Mouse (Mus musculus) hindbrain, embryonic 10.5 days (tissue): ENCODE measurements around the gene Tex9. TPM values are rescaled to one million over a fixed set of nuclear protein-coding genes. Genes with fewer than 3 reads are reported as not detected.
A peak's percentile ranks its signal among the peaks of the same experiment; 100 is the strongest.

Experiments
- DNase-seq: peaks from one replicate; pipeline ENCODE4 v3.0.0-alpha.2; 2017; ENCODE audit warnings: low spot score
- H3K27ac ChIP-seq: fragments of 300-500 bp; sonication (generic); 2 replicates; pipeline ENCODE4 v1.5.1; 2016; ENCODE audit warnings: mild to moderate bottlenecking, moderate library complexity
- H3K27me3 ChIP-seq: fragments of 300-500 bp; sonication (generic); 2 replicates; pipeline ENCODE4 v1.6.1; 2016; ENCODE audit warnings: mild to moderate bottlenecking; ENCODE audit not compliant: poor library complexity, insufficient read depth, severe bottlenecking
- H3K36me3 ChIP-seq: fragments of 300-500 bp; sonication (generic); 2 replicates; pipeline ENCODE4 v1.6.1; 2016; ENCODE audit warnings: mild to moderate bottlenecking, moderate library complexity
- H3K4me1 ChIP-seq: fragments of 300-500 bp; sonication (generic); replicated peaks from 2 replicates; pipeline ENCODE4 v1.6.1; 2016; ENCODE audit warnings: mild to moderate bottlenecking
- H3K4me3 ChIP-seq: fragments of 300-500 bp; sonication (generic); 2 replicates; pipeline ENCODE4 v1.5.1; 2016; ENCODE audit warnings: mild to moderate bottlenecking, moderate library complexity
- H3K9me3 ChIP-seq: fragments of 300-500 bp; sonication (generic); 2 replicates; pipeline ENCODE4 v1.6.1; 2016; ENCODE audit warnings: mild to moderate bottlenecking, moderate library complexity
- WGBS: fragments of 180-500 bp; shearing (Covaris S2); methylation state at CpG from one replicate; pipeline ENCODE4 v1.1.7; 2016; 5-methylcytosine and 5-hydroxymethylcytosine counted together
- polyA plus RNA-seq: library from polyadenylated mRNA; unstranded; fragments of >200 nt; fragmentation: Nextera tagmentation; extraction: Ambion mirVana; gene quantifications from 2 replicates; pipeline ENCODE4 v1.2.1, GENCODE M21; 2016

The Tex9 gene
- polyA plus RNA-seq, 1 experiment from 2014 or later, result 47.0 TPM

DNA sequence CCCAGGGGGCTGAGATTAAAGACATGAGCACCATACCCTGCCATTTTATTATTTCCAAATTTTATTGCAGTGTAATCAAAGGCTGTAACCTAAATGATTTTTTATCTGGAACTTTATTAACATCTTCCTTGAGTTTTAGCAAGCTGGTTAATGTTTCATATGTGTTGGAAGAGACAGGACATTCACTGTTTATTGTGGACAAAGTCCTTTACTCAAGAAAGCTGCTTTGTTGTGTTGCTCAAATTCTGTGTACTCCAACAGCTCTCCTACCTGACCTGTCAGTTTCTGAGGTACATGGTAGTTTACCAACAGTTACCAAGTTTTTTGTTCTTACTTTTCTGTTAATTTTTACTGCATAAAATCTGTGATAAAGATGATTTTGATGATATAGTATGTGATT, 23.4 kb upstream of the Tex9 start:
- no peak overlapping the region for H3K27ac ChIP-seq
- H3K27me3 ChIP-seq, result no peaks in the 10 kb centered on the region
- H3K36me3 ChIP-seq, result no peaks in the 10 kb centered on the region

DNA sequence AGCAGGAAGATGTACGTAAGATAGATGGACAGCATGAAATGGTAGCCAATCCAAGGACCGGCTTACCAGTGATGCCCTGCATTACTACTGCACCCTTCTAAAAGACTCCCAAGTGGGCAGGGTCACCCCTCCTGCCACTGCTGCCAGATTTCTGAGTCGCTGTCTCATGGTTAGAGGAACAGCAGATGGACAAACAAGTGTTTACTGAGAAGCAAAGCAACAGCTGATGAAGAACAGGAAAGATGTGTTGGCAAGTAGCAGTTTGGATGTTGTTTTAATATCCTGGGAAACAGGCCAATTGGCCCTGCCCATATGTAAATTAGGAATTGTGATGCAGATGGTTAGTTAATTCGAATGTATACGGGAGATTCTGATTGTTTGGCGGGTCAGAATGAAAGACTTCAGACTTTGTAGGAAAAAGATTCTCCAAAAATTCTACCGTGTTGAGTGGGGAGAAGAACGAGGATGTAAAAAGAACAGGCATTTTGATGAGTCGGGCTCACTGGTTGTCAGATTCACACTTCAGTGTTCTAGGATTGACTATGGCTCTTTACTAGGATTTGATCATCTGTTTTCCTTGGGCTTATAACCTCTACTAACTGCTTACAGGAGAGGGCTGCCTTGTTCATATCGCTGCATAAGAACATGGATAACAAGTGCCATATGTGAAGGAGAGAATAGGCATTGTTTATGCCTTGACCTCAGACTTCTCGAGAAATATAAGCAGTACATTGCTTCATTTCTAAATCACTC, 20.4 kb upstream of the Tex9 start:
- no peak overlapping the region for H3K27ac ChIP-seq
- H3K4me1 ChIP-seq, result no peaks in the 10 kb centered on the region; the same call in 1 of the 2 replicates
- H3K4me3 ChIP-seq, result no peak overlapping the region
- no peaks in the 10 kb centered on the region for H3K27me3 ChIP-seq
- DNase-seq, result no peak
- no peaks in the 10 kb centered on the region for H3K9me3 ChIP-seq
- no peaks in the 10 kb centered on the region for H3K36me3 ChIP-seq
- WGBS, result 57% methylated on average over 11 of the region's 11 CpGs

More for the DNA sequence above, 23.4 kb upstream of the Tex9 start:
- Histone ChIP-seq H3K9me3 (no peaks in the 10 kb centered on the region), H3K4me3 (no peak overlapping the region), H3K4me1 (no peaks in the 10 kb centered on the region; the same call in 1 of the 2 replicates)
- DNase-seq, result no peak

DNA sequence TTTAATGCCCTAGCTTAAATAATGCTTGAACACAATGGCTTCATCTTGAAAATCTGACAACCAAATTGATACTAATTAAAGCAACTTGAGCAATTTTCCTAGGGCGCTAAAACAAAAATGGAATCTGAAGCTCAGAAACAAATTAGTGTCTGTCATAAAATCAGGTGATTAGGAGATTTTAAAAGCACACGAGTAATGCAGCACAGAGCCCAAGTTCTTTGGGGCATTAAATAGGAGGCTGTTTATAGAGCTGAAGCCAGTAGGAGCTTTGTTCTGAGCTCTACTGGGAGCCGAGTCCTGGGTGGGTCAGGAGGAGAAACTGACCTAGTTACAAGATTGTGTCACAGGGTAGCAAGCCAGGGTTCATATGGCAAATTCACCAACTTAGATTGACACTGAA, 5.2 kb upstream of the Tex9 start:
- Histone ChIP-seq H3K36me3 (no peaks in the 10 kb centered on the region), H3K4me1 (peaks cover 4% of the 10 kb centered on the region), H3K27ac (no peak overlapping the region), H3K27me3 (no peaks in the 10 kb centered on the region), H3K9me3 (no peaks in the 10 kb centered on the region), H3K4me3 (no peak overlapping the region)
- DNase-seq, result no peak
- 82% methylated on average over 3 of the region's 3 CpGs for WGBS

DNA sequence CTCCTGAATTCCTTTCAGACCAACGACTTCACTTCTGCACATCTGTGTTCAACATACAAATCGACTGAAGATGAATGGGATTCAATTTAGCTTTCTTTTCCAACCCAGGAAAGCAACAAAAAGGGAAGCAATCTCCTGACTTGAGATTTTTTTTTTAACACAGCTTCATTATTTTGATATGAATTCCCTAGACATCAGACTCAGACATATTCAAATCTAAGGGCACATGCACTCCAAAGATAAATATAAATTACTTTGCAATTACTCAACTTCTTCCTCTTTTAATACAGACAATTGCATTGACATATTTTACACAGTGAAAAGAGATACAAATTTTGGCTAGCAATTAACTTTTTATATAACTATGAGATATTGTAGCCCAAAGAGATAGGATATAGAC, 4.7 kb upstream of the Tex9 start:
- no peaks in the 10 kb centered on the region for H3K9me3 ChIP-seq
- no peak overlapping the region for H3K27ac ChIP-seq
- DNase-seq, result no peak
- H3K36me3 ChIP-seq, result no peaks in the 10 kb centered on the region
- 82% methylated on average over 2 of the region's 2 CpGs for WGBS
- peaks cover 7% of the 10 kb centered on the region for H3K4me1 ChIP-seq
- H3K4me3 ChIP-seq, result no peak overlapping the region
- no peaks in the 10 kb centered on the region for H3K27me3 ChIP-seq

DNA sequence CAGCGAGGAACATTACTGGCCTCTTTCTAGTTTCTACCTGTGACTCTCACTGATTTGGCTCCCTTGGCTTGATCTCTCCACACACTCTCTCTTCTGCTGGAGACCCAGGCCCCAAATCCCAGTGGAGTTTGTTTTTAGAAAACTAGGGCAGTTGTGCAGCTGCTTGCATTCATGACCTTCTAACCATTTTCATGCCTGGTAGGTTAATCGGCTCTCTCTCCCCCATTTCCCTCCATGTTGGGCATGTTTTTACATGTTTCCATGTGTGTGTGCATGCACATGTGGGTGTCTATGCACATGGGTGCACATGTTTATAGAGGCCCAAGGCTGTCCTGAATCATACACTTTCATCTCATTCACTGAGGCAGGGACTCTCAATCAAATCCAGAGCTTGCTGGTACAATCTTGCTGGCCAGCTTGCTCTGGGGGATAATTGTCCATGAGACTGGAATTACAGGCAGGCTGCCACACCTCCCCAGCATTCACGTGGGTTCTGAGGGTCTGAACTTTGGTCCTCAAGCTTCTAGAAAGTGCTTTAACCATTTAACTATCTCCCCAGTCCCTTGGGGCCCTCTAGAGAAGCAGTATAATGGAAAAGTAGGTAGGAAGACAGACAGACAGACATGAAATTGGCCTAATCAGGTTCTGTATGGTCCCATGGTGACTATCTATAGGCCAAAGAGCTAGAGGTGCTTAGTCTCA, 2.1 kb upstream of the Tex9 start:
- Histone ChIP-seq H3K4me3 (no peak overlapping the region), H3K36me3 (peaks cover 4% of the 10 kb centered on the region), H3K27ac (no peak overlapping the region), H3K9me3 (no peaks in the 10 kb centered on the region), H3K4me1 (peaks cover 14% of the 10 kb centered on the region), H3K27me3 (no peaks in the 10 kb centered on the region)
- WGBS, result 86% methylated on average over 3 of the region's 3 CpGs
- no peak for DNase-seq

DNA sequence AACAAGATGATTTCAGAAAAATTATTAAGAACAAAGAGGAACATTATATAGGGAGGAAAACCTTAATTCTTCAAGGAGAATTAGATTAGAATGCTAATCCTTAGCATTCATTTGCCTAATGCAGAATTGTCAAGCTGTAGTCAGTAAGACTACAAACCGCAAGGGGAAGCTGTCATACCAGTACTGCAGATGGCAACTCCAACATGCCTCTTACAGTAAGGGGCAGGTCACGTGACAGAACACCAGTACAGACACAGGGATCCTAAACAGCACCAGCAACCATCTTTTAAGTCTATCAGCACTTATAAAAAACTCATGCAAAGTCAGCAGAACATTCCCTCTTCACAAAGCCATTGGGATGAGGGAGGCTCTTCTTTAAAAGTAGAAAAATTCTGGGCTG, 1.5 kb upstream of the Tex9 start:
- H3K4me1 ChIP-seq, result peaks cover 14% of the 10 kb centered on the region
- no peak for DNase-seq

DNA sequence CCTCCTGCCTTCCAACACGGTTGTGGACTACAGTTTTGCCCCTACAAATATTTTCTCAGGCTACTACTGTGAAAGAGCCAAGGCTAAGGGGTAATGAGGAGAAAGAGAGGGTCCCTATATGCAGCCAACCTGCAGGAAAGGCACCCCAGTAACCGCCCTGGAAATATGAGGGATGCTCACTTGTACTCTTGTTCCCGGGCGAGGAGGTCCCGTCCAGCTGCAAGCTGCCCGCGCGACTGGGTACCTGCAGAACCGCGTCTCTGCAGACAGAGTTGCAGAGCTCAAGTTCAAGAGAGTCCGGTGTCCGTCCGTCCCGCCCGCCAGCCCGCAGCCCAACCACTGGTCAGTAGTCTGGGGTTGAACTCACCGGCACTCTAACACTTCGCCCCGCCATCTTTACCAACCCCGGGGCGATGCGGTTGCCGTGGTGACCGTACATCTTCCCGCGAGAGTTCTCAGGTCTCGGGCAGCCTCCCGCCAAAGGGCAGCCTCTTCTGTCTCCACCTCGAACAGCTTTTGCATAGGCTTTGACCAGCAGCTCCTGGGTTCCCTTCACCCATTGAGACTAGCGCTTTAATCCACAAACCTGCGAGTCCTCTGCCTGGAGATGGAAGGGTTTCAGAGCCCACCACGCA, 336 bp downstream of the Tex9 start:
- Histone ChIP-seq H3K4me1 (peaks cover 14% of the 10 kb centered on the region), H3K27me3 (no peaks in the 10 kb centered on the region), H3K36me3 (peaks cover 20% of the 10 kb centered on the region), H3K4me3 (peak overlapping the region; percentile 70), H3K27ac (peak overlapping the region; percentile 95), H3K9me3 (no peaks in the 10 kb centered on the region)
- under 1% methylated on average over 32 of the region's 32 CpGs for WGBS
- peak; percentile 96 for DNase-seq

More for the DNA sequence above, 1.5 kb upstream of the Tex9 start:
- no peak overlapping the region for H3K27ac ChIP-seq
- no peak overlapping the region for H3K4me3 ChIP-seq
- H3K27me3 ChIP-seq, result no peaks in the 10 kb centered on the region
- peaks cover 5% of the 10 kb centered on the region for H3K36me3 ChIP-seq
- WGBS, result 91% methylated on average over 2 of the region's 2 CpGs
- no peaks in the 10 kb centered on the region for H3K9me3 ChIP-seq

DNA sequence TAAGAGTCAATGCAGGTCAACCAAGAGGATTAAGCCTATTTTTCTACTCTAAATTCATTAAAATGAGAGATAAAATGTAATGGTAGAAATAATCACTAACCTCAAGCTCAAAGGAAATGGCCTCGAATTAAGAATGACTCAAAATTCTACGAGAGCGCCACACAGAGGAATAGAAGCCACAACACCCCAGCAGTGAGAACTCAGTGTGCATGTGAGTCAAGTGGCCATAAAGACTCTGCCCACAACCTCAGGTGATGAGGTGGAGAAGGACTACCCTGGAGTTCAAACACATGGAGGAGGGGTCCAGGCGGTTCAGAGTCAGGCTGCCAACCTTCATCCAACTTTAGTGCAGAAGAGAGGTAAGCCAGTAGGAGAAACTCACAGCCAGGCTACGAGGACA, 2.9 kb downstream of the Tex9 start:
- 94% methylated on average over 5 of the region's 5 CpGs for WGBS
- Histone ChIP-seq H3K4me3 (no peak overlapping the region), H3K36me3 (peaks cover 45% of the 10 kb centered on the region), H3K4me1 (peaks cover 14% of the 10 kb centered on the region), H3K27ac (no peak overlapping the region), H3K27me3 (no peaks in the 10 kb centered on the region), H3K9me3 (no peaks in the 10 kb centered on the region)
- no peak for DNase-seq

DNA sequence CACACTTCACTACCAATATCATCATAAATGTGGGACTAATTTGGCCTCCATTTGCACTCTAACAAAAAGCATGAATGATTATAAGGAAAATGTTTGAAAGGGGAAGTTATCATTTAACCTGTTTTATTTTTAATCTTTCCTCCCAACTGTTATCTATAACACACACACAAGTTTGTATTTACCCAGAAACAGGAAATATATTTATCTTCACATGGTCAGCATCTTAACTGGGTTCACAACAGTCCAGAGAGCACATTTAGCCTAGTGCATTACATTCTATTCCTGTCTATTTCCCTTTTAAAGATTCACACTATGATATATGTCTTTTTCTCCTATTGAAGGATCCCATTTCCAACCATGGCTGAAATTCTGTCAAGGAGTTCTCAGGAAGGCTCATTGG, 3.5 kb downstream of the Tex9 start:
- Histone ChIP-seq H3K4me3 (no peak overlapping the region), H3K27me3 (no peaks in the 10 kb centered on the region), H3K27ac (no peak overlapping the region), H3K4me1 (peaks cover 14% of the 10 kb centered on the region), H3K36me3 (peaks cover 48% of the 10 kb centered on the region), H3K9me3 (no peaks in the 10 kb centered on the region)
- DNase-seq, result no peak

DNA sequence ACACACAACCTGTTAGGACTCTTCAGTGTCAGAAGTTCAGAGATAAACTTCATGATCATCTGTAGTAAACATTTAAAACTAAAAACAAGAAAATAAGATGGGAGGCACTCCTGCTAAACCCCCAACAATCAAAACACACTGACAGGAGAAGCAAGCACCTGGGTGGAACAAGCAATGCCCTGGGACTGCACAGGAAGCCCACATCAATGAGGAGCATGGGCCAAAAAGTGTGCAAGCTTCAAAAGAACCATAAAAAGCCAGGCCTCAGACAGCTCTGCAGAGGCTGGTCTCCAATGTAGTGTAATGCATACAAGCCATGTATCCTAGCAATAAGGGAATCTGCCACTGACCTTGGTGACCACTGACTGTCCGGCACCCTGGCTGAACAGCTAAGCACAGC, 12.7 kb downstream of the Tex9 start:
- no peak for DNase-seq
- H3K27ac ChIP-seq, result no peak overlapping the region
- H3K36me3 ChIP-seq, result peaks cover 84% of the 10 kb centered on the region
- H3K4me3 ChIP-seq, result no peak overlapping the region
- no peaks in the 10 kb centered on the region for H3K9me3 ChIP-seq
- no peaks in the 10 kb centered on the region for H3K4me1 ChIP-seq
- H3K27me3 ChIP-seq, result no peaks in the 10 kb centered on the region
- WGBS, result 80% methylated on average over 1 of the region's 1 CpGs

DNA sequence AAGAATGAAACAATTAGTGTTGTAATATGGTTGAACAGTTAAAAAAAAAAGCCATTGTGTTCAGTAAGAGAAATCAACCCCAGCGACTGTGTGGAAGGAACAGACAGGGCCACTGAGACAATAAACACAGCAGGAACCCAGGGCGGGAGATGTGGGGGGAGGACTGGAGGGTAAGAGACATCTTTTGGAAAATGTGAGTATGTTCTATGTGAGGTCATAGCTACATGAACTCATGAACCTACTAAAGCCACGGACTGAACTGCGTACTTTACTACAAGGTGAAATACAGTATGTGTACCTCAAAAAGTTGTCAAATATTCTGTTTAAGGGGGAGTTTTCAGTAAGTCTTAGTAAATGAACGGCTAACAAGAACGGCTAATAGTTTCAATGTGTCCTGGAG, 14.7 kb downstream of the Tex9 start:
- DNase-seq, result no peak
- Histone ChIP-seq H3K27ac (no peak overlapping the region), H3K4me3 (no peak overlapping the region), H3K4me1 (no peaks in the 10 kb centered on the region), H3K27me3 (no peaks in the 10 kb centered on the region), H3K36me3 (peaks cover 90% of the 10 kb centered on the region), H3K9me3 (no peaks in the 10 kb centered on the region)
- 72% methylated on average over 6 of the region's 6 CpGs for WGBS

DNA sequence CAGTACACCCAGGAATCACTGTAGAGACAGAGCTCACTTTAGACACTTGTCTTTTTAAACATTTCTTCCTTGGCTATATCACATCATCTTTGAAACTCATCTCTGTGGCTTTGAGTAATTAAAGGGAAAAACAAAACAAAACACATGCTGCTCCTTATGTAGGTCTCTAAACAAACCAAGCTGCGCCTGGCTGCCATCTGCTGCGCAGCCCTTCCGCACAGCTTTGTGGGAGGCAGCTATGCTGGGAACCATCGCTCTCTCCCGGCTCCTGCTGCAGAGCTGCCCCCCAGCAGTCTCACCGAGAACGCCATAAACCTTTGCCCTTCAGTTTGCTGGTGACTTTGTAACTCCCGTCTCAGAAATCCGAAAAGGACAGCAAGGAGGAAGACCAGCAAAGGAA, 16.5 kb downstream of the Tex9 start:
- no peaks in the 10 kb centered on the region for H3K27me3 ChIP-seq
- 93% methylated on average over 9 of the region's 9 CpGs for WGBS
- no peaks in the 10 kb centered on the region for H3K4me1 ChIP-seq
- no peaks in the 10 kb centered on the region for H3K9me3 ChIP-seq
- H3K27ac ChIP-seq, result no peak overlapping the region
- no peak overlapping the region for H3K4me3 ChIP-seq
- no peak for DNase-seq
- H3K36me3 ChIP-seq, result peaks cover 86% of the 10 kb centered on the region

DNA sequence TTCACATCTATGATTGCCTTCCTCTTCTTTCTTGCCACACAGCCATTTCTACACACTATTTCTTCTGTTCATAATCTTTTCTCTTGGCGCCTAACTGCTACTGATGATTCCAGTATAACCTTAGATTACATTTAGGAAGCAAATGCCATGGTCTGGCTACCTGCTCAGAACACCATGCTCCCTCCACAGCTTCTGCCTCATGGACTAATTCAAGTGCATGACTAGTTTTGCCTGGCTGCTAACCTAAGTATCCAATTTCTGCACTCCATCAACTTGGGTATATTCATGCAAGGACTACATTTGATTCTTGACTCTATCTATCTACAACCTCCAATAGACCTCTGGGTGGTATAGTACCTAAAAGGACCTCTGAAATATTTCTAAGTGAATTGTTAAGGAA, 22.2 kb downstream of the Tex9 start:
- no peaks in the 10 kb centered on the region for H3K9me3 ChIP-seq
- no peak overlapping the region for H3K4me3 ChIP-seq
- WGBS, result 88% methylated on average over 1 of the region's 1 CpGs
- H3K27me3 ChIP-seq, result no peaks in the 10 kb centered on the region
- H3K36me3 ChIP-seq, result peaks cover 84% of the 10 kb centered on the region
- no peaks in the 10 kb centered on the region for H3K4me1 ChIP-seq
- no peak for DNase-seq
- no peak overlapping the region for H3K27ac ChIP-seq
